Mouse (Mus musculus) CH12.LX (cell line): Measurements from ENCODE around the gene Ppm1l.

ENCODE experiments used
- BHLHE40 ChIP-seq: IDR thresholded peaks from 2 replicates; pipeline ENCODE4 v1.6.1; 2011; ENCODE audit warnings: mild to moderate bottlenecking, low read depth, low read length, improper control_type of control experiment
- CTCF ChIP-seq, 2 experiments: IDR thresholded peaks in 1 of 2; conservative IDR thresholded peaks in 1 of 2; 2 replicates each; pipeline ENCODE4 v1.5.1; 2011 to 2012; ENCODE audit warnings: low read depth in 2 of 2, low read length in 2 of 2, improper control_type of control experiment in 1 of 2, inconsistent platforms in 1 of 2, mild to moderate bottlenecking in 1 of 2, moderate library complexity in 1 of 2
- EP300 ChIP-seq: IDR thresholded peaks from 2 replicates; pipeline ENCODE4 v1.6.1; 2011; ENCODE audit warnings: low read length, improper control_type of control experiment
- GABPA ChIP-seq: IDR thresholded peaks from 2 replicates; pipeline ENCODE4 v1.6.1; 2012; ENCODE audit warnings: low read depth, low read length, improper control_type of control experiment, inconsistent platforms; ENCODE audit not compliant: insufficient replicate concordance
- HCFC1 ChIP-seq: IDR thresholded peaks from 2 replicates; pipeline ENCODE4 v1.6.1; 2012; ENCODE audit warnings: low read depth, mild to moderate bottlenecking, inconsistent platforms, low read length, improper control_type of control experiment
- MAX ChIP-seq: IDR thresholded peaks from 2 replicates; pipeline ENCODE4 v1.6.1; 2011; ENCODE audit warnings: low read length, improper control_type of control experiment
- MAZ ChIP-seq: IDR thresholded peaks from 2 replicates; pipeline ENCODE4 v1.6.1; 2012; ENCODE audit warnings: low read depth, mild to moderate bottlenecking, inconsistent platforms, low read length, improper control_type of control experiment, moderate library complexity
- NRF1 ChIP-seq: IDR thresholded peaks from 2 replicates; pipeline ENCODE4 v1.6.1; 2014; ENCODE audit warnings: low read depth, mild to moderate bottlenecking, inconsistent platforms, low read length, improper control_type of control experiment, moderate library complexity
- POLR2A ChIP-seq: IDR thresholded peaks from 2 replicates; pipeline ENCODE4 v1.6.1; 2011; ENCODE audit warnings: low read depth, mild to moderate bottlenecking, improper control_type of control experiment, low read length
- RCOR1 ChIP-seq: conservative IDR thresholded peaks from 2 replicates; pipeline ENCODE4 v1.6.1; 2012; ENCODE audit warnings: low read depth, mild to moderate bottlenecking, inconsistent platforms, low read length, improper control_type of control experiment
- SIN3A ChIP-seq: IDR thresholded peaks from 2 replicates; pipeline ENCODE4 v1.6.1; 2012; ENCODE audit warnings: low read length, improper control_type of control experiment, inconsistent platforms
- TCF12 ChIP-seq: IDR thresholded peaks from 2 replicates; pipeline ENCODE4 v1.6.1; 2014; ENCODE audit warnings: low read depth, mild to moderate bottlenecking, inconsistent platforms, low read length, improper control_type of control experiment
- USF1 ChIP-seq: IDR thresholded peaks from 2 replicates; pipeline ENCODE4 v1.6.1; 2014; ENCODE audit warnings: low read depth, mild to moderate bottlenecking, inconsistent platforms, low read length, improper control_type of control experiment
- ZNF384 ChIP-seq: IDR thresholded peaks from 2 replicates; pipeline ENCODE4 v1.6.1; 2012; ENCODE audit warnings: low read depth, low read length, improper control_type of control experiment, inconsistent platforms

GRCm38 (mm10) chr3:69522270-69522669 lies 205.6 kb downstream of the Ppm1l start:
- TF ChIP-seq RCOR1 = no peak
- no peak for TF ChIP-seq MAZ
- TF ChIP-seq EP300 = no peak
- TF ChIP-seq POLR2A = no peak
- TF ChIP-seq HCFC1 = no peak
- TF ChIP-seq BHLHE40 = no peak
- TF ChIP-seq SIN3A = no peak
- TF ChIP-seq CTCF (conservative IDR thresholded peaks at IDR 0.05 in 1 of 2, IDR thresholded peaks at IDR 0.05 in 1 of 2; ENCODE audit: low read depth in 2 of 2, low read length in 2 of 2) = no peak
- TF ChIP-seq GABPA = no peak
- TF ChIP-seq USF1 = no peak
- no peak for TF ChIP-seq NRF1
- TF ChIP-seq MAX = no peak
- no peak for TF ChIP-seq TCF12
- TF ChIP-seq ZNF384 = no peak
